Mouse (Mus musculus): ENCODE data around the gene Tbx1.
"Not testable (repeated sequence)": the region's sequence is repeated elsewhere in the genome, so short reads cannot be mapped to it uniquely, and the experiment has no call there.

Gene Tbx1

DNA sequence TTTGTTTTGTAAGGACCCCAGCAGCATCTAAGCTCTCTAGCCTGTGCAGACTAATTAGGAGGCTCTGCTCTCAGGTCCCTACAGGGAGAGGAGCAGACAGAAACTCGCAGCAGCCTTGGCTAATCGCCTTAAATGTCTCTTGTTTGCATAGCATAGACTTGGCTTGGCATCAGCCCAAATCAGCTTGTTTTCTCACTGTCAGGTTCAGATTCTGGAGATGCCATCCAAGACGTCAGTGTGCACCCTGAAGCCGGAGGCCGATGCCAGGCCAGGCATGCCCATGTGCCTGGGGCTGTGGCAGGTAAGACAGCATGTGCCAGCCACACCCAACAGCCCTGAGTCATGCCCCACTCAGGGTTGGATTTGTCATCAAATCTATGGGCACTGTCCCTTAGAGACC is 42.6 kb downstream of the Tbx1 start:
- DNase-seq (ENCODE audit: low spot score): no peak

- DNase-seq (ENCODE audit: low spot score): peak; percentile 44
These were observed 47.2 kb downstream of the Tbx1 start for GRCm38 (mm10) chr16:18543151-18543829.

DNA sequence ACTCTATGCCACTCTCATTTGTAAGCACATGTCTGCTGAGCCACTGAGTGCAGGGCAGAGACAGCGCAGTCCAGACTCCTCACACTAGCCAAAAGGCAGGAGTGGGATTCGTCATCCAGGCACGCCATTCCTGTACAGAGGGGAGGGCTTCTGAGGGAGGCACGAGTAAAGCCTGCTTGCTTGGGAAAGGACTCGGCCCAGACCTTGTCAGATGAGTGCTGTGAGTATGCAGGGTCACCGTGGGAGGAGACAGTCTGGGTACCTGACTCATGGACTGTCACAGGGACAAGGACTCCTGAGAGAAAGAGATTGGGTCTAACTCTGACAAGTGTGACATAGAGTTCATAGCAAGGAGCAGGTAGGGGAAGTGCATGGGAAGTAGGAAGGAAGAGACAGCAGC is 51.2 kb downstream of the Tbx1 start:
- DNase-seq (ENCODE audit: low spot score): no peak

- DNase-seq (ENCODE audit: low spot score): peak; percentile 93
These were observed 53.0 kb downstream of the Tbx1 start for GRCm38 (mm10) chr16:18537407-18537990.

DNA sequence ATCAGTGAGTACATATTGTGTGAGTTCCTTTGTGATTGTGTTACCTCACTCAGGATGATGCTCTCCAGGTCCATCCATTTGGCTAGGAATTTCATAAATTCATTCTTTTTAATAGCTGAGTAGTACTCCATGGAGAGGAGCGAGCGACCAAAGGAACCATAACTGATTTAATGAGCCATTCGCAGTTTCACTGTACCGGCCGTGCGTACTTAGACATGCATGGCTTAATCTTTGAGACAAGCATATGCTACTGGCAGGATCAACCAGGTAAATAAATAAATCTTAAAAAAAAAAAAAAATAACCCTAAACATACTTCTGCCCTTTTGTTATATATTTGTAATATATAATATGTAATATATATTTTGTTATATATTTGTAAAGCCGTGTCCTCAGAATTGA is 57.4 kb downstream of the Tbx1 start:
- not testable (repeated sequence) for DNase-seq (ENCODE audit: low spot score)

Measured in adipocyte (in vitro differentiated cells).